Mouse (Mus musculus): ENCODE data around the gene Vmn2r84.
"Not testable (repeated sequence)": the region's sequence is repeated elsewhere in the genome, so short reads cannot be mapped to it uniquely, and the experiment has no call there.

DNA sequence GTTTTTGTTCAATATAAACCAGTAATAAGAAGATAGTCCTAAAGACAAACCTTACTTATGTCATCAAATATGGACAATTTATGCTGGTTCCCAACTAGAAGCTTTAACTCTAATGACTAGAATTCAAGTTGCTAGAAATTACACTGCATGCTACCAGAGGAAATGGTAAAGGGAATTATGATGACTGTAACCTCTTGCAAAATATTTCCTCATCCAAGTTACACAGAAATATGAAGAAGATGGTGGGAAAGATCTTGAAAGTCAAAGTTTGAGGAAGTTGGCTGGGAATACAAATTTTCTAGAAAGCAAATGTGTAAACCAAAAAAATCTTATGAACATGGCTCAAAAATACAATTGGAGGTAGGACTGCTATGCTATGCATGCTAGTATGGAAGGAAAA, 22.2 kb upstream of the Vmn2r84 start:
- not testable (repeated sequence) for TF ChIP-seq POLR2A (IDR thresholded peaks at IDR 0.05; ENCODE audit: borderline replicate concordance, insufficient read depth, low read length); CTCF (IDR thresholded peaks at IDR 0.05; ENCODE audit: borderline replicate concordance, insufficient read depth, low read depth, low read length)
